Mouse (Mus musculus): Measurements from ENCODE around the gene Ank2. TPM values are rescaled to one million over a fixed set of nuclear protein-coding genes. Genes with fewer than 3 reads are reported as not detected.

The Ank2 gene
- polyA plus RNA-seq, 1 experiment: 0.75 TPM

DNA sequence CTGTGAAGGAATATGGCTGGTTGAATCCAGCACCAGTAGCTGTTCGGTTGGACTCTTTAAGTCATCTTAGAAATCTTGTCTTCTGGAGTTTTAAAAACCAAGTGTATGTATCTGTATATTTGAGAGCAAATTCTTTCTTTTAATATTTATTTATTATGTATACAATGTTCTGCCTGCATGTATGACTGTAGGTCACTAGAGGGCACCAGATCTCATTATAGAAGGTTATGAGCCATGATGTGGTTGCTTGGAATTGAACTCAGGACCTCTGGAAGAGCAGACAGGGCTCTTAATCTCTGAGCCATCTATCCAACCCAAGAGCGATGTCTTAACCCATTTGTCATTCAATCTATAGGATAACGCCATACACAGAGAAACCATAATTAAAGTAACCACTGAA is 312.9 kb downstream of the Ank2 start:
- Histone ChIP-seq H3K4me1 (ENCODE audit: control insufficient read depth, insufficient read depth, low read length) (0 out of 2 replicates have a peak, but pooled peaks cover 2% of the 10 kb centered on the region), H3K4me3 (ENCODE audit: insufficient read depth, low read length) (no peak overlapping the region), H3K27ac (ENCODE audit: insufficient read depth, low read depth, low read length) (no peak overlapping the region)
- TF ChIP-seq POLR2A (IDR thresholded peaks at IDR 0.05; ENCODE audit: borderline replicate concordance, low read depth, low read length) (no peak), CTCF (IDR thresholded peaks at IDR 0.05; ENCODE audit: low read depth, low read length) (no peak)

- H3K27ac ChIP-seq (ENCODE audit: insufficient read depth, low read depth, low read length): no peak overlapping the region
- H3K4me3 ChIP-seq (ENCODE audit: insufficient read depth, low read length): no peak overlapping the region
- TF ChIP-seq CTCF (IDR thresholded peaks at IDR 0.05; ENCODE audit: low read depth, low read length) (no peak), POLR2A (IDR thresholded peaks at IDR 0.05; ENCODE audit: borderline replicate concordance, low read depth, low read length) (no peak)
- 0 out of 2 replicates have a peak, but pooled peaks cover 2% of the 10 kb centered on the region for H3K4me1 ChIP-seq (ENCODE audit: control insufficient read depth, insufficient read depth, low read length)
Observed at GRCm38 (mm10) chr3:127183998-127184753, 315.0 kb downstream of the Ank2 start.

- H3K4me3 ChIP-seq (ENCODE audit: insufficient read depth, low read length): no peak overlapping the region
Observed at GRCm38 (mm10) chr3:127172697-127173096, 326.5 kb downstream of the Ank2 start.

GRCm38 (mm10) chr3:127170246-127170645 is 328.9 kb downstream of the Ank2 start:
- Histone ChIP-seq H3K27ac (ENCODE audit: insufficient read depth, low read depth, low read length) (no peak overlapping the region), H3K4me3 (ENCODE audit: insufficient read depth, low read length) (no peak overlapping the region), H3K4me1 (ENCODE audit: control insufficient read depth, insufficient read depth, low read length) (no peaks in the 10 kb centered on the region)
- TF ChIP-seq CTCF (IDR thresholded peaks at IDR 0.05; ENCODE audit: low read depth, low read length) (no peak), POLR2A (IDR thresholded peaks at IDR 0.05; ENCODE audit: borderline replicate concordance, low read depth, low read length) (no peak)

More at GRCm38 (mm10) chr3:127172697-127173096, 326.5 kb downstream of the Ank2 start:
- Histone ChIP-seq H3K4me1 (ENCODE audit: control insufficient read depth, insufficient read depth, low read length) (no peaks in the 10 kb centered on the region), H3K27ac (ENCODE audit: insufficient read depth, low read depth, low read length) (no peak overlapping the region)
- no peak for TF ChIP-seq CTCF (IDR thresholded peaks at IDR 0.05; ENCODE audit: low read depth, low read length)
- TF ChIP-seq POLR2A (IDR thresholded peaks at IDR 0.05; ENCODE audit: borderline replicate concordance, low read depth, low read length): no peak

DNA sequence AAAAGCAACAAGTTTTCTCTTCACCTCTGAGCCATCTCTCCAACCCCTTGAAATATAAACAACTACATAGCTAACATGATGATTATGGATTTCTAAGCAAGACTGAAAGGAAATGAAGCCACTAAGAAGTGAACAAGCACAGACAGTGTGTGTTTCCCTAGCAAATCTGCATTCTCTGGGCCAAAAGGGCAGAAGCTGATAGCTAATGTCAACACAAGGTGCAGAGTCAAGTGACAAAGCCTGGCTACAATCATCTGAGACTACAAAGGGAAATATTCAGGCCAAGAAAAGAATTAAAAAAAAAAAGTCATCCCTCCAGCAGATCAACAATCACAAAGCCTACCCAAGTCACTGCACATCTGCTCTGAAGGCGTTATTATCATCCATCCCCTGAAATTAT is 330.0 kb downstream of the Ank2 start:
- TF ChIP-seq CTCF (IDR thresholded peaks at IDR 0.05; ENCODE audit: low read depth, low read length) (no peak), POLR2A (IDR thresholded peaks at IDR 0.05; ENCODE audit: borderline replicate concordance, low read depth, low read length) (no peak)

DNA sequence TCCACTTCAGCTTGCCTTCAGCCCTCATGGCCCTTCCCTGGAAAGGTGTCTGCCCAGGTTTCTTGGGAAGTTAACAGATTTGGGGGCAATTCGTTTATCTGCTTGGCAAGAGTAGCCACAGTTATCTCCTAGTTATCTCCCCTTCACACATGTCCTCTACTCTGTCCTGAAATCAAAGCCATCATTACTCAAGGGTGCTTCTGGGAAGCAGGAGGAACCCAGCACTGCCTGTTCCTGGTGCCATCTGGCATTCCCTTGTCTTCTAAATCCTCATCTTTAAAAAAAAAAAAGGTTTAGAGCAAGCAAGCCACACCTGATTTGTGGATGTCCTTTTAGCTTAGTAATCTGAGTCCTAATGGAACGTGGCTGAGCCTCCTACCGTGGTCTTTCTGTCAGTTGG is 335.4 kb downstream of the Ank2 start:
- no peak overlapping the region for H3K27ac ChIP-seq (ENCODE audit: insufficient read depth, low read depth, low read length)
- H3K4me3 ChIP-seq (ENCODE audit: insufficient read depth, low read length): no peak overlapping the region
- TF ChIP-seq CTCF (IDR thresholded peaks at IDR 0.05; ENCODE audit: low read depth, low read length): no peak
- TF ChIP-seq POLR2A (IDR thresholded peaks at IDR 0.05; ENCODE audit: borderline replicate concordance, low read depth, low read length): no peak
- H3K4me1 ChIP-seq (ENCODE audit: control insufficient read depth, insufficient read depth, low read length): no peaks in the 10 kb centered on the region

More for the DNA sequence above, 330.0 kb downstream of the Ank2 start:
- H3K4me1 ChIP-seq (ENCODE audit: control insufficient read depth, insufficient read depth, low read length): no peaks in the 10 kb centered on the region
- no peak overlapping the region for H3K27ac ChIP-seq (ENCODE audit: insufficient read depth, low read depth, low read length)
- H3K4me3 ChIP-seq (ENCODE audit: insufficient read depth, low read length): no peak overlapping the region

GRCm38 (mm10) chr3:127161998-127162712 is 337.0 kb downstream of the Ank2 start:
- Histone ChIP-seq H3K27ac (ENCODE audit: insufficient read depth, low read depth, low read length) (no peak overlapping the region), H3K4me1 (ENCODE audit: control insufficient read depth, insufficient read depth, low read length) (no peaks in the 10 kb centered on the region), H3K4me3 (ENCODE audit: insufficient read depth, low read length) (peak overlapping the region; percentile 61)
- no peak for TF ChIP-seq CTCF (IDR thresholded peaks at IDR 0.05; ENCODE audit: low read depth, low read length)
- no peak for TF ChIP-seq POLR2A (IDR thresholded peaks at IDR 0.05; ENCODE audit: borderline replicate concordance, low read depth, low read length)

DNA sequence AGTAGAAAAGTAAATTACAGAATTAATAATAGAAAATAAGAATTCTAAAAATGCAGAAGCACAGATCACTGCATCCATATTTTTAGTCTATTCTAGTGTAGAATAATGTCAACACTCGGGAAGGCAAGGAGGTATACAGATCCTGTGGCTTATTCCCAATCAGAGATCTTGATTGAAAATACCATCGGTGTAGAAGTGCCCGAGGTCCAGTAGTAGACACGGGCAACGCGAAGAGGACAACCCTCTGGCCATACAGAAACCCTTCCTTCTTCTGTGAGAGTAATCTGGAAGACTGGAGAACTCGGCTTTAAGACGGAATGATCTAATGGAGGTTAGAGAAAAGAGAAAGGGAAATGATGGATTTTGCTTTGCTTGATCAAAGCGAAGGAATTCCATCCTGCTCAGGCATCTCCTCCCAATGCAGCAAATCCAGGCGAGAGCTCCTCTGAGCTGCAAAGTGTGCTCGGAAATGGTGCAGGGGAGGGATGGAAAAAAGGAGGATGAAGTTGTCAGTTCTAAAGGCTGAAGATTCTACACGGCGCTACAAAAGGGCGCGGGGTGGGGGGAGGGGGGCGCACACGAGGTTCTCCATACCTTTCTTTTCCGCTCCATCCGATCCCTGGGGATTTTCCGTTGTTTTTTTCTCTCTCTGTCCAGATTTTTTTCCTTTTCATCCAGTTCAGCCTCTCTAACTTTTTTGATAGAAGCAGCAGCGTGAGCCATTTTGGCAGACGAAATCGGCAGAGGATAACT is 337.9 kb downstream of the Ank2 start:
- no peaks in the 10 kb centered on the region for H3K4me1 ChIP-seq (ENCODE audit: control insufficient read depth, insufficient read depth, low read length)
- TF ChIP-seq POLR2A (IDR thresholded peaks at IDR 0.05; ENCODE audit: borderline replicate concordance, low read depth, low read length) (no peak), CTCF (IDR thresholded peaks at IDR 0.05; ENCODE audit: low read depth, low read length) (no peak)
- peak overlapping the region; percentile 61 for H3K4me3 ChIP-seq (ENCODE audit: insufficient read depth, low read length)
- no peak overlapping the region for H3K27ac ChIP-seq (ENCODE audit: insufficient read depth, low read depth, low read length)

DNA sequence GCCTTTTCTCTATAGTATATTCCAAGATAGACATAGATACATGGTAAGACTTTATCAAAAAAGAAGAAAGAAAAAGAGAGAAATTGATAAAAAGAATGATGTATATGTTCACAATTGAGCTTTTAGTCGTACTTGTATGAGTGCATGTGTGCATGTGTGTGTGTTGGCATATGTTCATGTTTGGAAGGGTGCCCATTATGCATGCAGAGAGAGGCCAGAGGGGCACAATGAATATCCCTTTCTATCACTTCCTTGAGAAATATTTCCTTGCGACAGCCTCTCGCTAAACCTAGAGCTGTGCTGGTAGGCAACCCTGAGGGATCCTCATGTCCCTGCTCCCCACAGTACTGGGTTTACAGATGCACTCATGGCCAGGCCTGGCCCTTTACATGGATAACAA is 341.4 kb downstream of the Ank2 start:
- no peak for TF ChIP-seq POLR2A (IDR thresholded peaks at IDR 0.05; ENCODE audit: borderline replicate concordance, low read depth, low read length)
- H3K4me1 ChIP-seq (ENCODE audit: control insufficient read depth, insufficient read depth, low read length): no peaks in the 10 kb centered on the region
- no peak overlapping the region for H3K4me3 ChIP-seq (ENCODE audit: insufficient read depth, low read length)
- no peak overlapping the region for H3K27ac ChIP-seq (ENCODE audit: insufficient read depth, low read depth, low read length)
